Mouse (Mus musculus): ENCODE data around the gene Ppp2r2d. TPM values are rescaled to one million over a fixed set of nuclear protein-coding genes. Genes with fewer than 3 reads are reported as not detected.

The Ppp2r2d gene
- polyA plus RNA-seq, 1 experiment: 24.2 TPM

DNA sequence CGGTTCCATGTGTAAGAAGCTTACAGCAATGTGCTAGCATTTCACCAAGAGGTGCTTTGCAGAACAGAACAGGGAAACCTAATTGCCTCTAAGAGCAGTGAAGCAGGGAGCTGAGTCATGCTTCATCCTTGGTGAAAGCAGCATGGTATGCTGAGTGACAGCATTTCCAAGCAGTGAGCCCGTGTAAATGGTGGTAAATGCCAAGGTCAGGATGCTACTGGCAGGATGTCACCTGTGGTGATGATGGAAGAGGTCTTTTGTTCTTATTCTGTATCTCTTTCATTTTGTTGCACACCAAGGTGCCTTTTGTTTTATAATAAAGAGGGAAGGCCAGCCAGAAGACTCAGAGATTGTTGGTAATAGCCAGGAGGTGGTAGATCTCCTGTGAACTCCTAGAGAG, 10.8 kb downstream of the Ppp2r2d start:
- Histone ChIP-seq H3K27ac (ENCODE audit: insufficient read depth, low read depth, low read length) (no peak overlapping the region), H3K4me3 (ENCODE audit: insufficient read depth, low read depth, low read length) (no peak overlapping the region), H3K4me1 (ENCODE audit: control insufficient read depth, insufficient read depth, low read length) (peaks cover 14% of the 10 kb centered on the region), H3K27me3 (replicated peaks; ENCODE audit: control insufficient read depth, insufficient read depth, low read length) (no peaks in the 10 kb centered on the region), H3K36me3 (ENCODE audit: control insufficient read depth, insufficient read depth, low read length) (no peaks in the 10 kb centered on the region)
- DNase-seq: no peak
- WGBS: 41% methylated on average over 2 of the region's 2 CpGs
- TF ChIP-seq POLR2A (IDR thresholded peaks at IDR 0.05; ENCODE audit: low read depth, low read length) (no peak), CTCF (conservative IDR thresholded peaks at IDR 0.05; ENCODE audit: insufficient read depth, insufficient read length, low read depth, low read length) (no peak)

DNA sequence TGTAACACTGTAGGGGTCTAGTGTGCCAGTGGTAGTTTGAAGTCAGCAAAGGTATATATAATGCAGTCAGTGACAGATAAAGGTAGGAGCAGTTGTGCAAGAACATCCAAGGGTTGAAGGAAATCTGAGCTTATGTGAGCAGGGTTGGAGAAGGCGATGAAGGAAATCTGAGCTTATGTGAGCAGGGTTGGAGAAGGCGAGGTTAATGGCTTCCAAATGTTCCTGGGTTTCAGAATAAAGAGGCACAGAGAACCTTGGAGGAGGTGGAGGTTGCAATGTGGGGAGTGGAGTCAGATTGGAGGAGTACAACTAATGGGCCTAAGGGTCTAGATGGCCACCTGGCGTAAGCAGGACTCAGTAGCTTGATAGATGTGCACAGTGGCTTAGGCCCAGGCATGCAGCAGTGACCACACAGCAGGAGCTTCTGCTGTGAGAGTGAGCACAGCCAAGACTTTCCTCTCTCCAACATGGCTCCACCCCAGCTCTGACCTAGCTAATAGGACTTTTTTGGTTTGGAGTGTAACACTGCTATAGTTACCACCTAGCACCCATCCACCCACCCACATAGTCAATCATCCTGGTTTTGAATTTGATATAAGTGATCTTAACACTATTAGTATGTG, 18.2 kb downstream of the Ppp2r2d start:
- no peaks in the 10 kb centered on the region for H3K36me3 ChIP-seq (ENCODE audit: control insufficient read depth, insufficient read depth, low read length)
- TF ChIP-seq POLR2A (IDR thresholded peaks at IDR 0.05; ENCODE audit: low read depth, low read length) (no peak), CTCF (conservative IDR thresholded peaks at IDR 0.05; ENCODE audit: insufficient read depth, insufficient read length, low read depth, low read length) (no peak)
- no peaks in the 10 kb centered on the region for H3K27me3 ChIP-seq (replicated peaks; ENCODE audit: control insufficient read depth, insufficient read depth, low read length)
- H3K27ac ChIP-seq (ENCODE audit: insufficient read depth, low read depth, low read length): no peak overlapping the region
- no peak for DNase-seq
- H3K4me1 ChIP-seq (ENCODE audit: control insufficient read depth, insufficient read depth, low read length): peaks cover 4% of the 10 kb centered on the region; the same call in 1 of the 2 replicates
- 94% methylated on average over 3 of the region's 3 CpGs for WGBS
- no peak overlapping the region for H3K4me3 ChIP-seq (ENCODE audit: insufficient read depth, low read depth, low read length)

DNA sequence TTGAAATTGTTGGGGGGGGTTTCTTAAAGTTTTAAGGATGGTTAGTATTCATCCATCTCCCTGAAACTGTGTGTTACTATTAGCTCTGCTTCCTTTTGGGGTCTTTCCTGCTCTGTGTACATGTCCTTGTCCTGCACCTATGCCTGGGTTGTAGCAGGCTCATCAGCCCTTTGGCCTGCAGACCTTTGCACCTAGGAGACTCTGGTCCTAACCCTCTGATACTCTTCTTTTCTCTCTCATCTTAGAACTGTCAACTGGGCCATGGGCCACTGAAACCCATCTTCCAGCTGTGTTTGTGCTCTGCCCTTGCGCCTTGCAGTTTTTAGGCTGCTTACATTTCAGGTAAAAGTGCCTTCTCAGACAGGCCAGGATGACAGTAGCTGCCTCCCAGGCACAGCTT, 18.9 kb downstream of the Ppp2r2d start:
- Histone ChIP-seq H3K27ac (ENCODE audit: insufficient read depth, low read depth, low read length) (no peak overlapping the region), H3K27me3 (replicated peaks; ENCODE audit: control insufficient read depth, insufficient read depth, low read length) (no peaks in the 10 kb centered on the region), H3K36me3 (ENCODE audit: control insufficient read depth, insufficient read depth, low read length) (no peaks in the 10 kb centered on the region), H3K4me1 (ENCODE audit: control insufficient read depth, insufficient read depth, low read length) (peaks cover 4% of the 10 kb centered on the region; the same call in 1 of the 2 replicates), H3K4me3 (ENCODE audit: insufficient read depth, low read depth, low read length) (no peak overlapping the region)
- TF ChIP-seq POLR2A (IDR thresholded peaks at IDR 0.05; ENCODE audit: low read depth, low read length) (no peak), CTCF (conservative IDR thresholded peaks at IDR 0.05; ENCODE audit: insufficient read depth, insufficient read length, low read depth, low read length) (no peak)
- DNase-seq: peak; percentile 28
- WGBS: 97% methylated on average over 1 of the region's 1 CpGs

DNA sequence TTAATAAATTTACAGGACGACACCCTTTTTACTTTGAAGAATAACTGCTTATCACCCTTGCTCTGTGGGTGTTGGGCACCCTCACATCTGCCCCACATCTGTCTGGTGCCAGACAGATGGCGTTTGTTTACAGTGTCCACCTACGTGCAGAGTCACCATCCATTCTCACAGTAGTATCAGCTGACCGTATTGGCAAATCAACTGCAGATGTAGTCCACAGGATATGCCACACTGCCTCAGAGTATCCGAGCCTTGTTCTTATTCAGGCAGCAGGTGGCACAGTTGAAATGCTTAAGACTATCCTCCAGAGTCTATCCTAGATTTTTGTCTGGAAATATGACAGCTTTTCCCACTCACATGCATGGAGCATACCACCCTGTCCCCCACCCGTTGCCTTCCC, 21.4 kb downstream of the Ppp2r2d start:
- TF ChIP-seq CTCF (conservative IDR thresholded peaks at IDR 0.05; ENCODE audit: insufficient read depth, insufficient read length, low read depth, low read length) (no peak; the same call in 1 of the 2 replicates), POLR2A (IDR thresholded peaks at IDR 0.05; ENCODE audit: low read depth, low read length) (no peak)
- H3K27me3 ChIP-seq (replicated peaks; ENCODE audit: control insufficient read depth, insufficient read depth, low read length): no peaks in the 10 kb centered on the region
- no peak for DNase-seq
- 68% methylated on average over 6 of the region's 6 CpGs for WGBS
- no peaks in the 10 kb centered on the region; the same call in none of the 2 replicates for H3K36me3 ChIP-seq (ENCODE audit: control insufficient read depth, insufficient read depth, low read length)
- no peak overlapping the region for H3K27ac ChIP-seq (ENCODE audit: insufficient read depth, low read depth, low read length)
- no peak overlapping the region for H3K4me3 ChIP-seq (ENCODE audit: insufficient read depth, low read depth, low read length)
- H3K4me1 ChIP-seq (ENCODE audit: control insufficient read depth, insufficient read depth, low read length): peaks cover 5% of the 10 kb centered on the region; the same call in 1 of the 2 replicates

DNA sequence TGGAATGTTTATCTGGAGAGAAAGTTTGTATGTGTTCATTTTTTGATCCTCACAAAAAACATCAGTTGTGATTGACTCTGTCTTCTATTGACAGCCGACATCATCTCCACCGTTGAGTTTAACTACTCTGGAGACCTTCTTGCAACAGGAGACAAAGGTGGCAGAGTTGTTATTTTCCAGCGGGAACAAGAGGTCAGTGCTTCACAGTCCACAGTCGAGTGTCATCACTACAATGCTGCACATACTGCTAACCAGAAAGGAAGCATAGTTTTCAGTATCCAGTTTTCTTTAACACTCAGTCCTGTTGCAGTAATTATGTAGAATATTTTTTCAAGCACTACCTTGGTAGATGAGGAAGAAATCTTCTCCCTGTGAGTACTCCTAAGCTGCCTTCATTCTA, 22.4 kb downstream of the Ppp2r2d start:
- Histone ChIP-seq H3K4me1 (ENCODE audit: control insufficient read depth, insufficient read depth, low read length) (peaks cover 11% of the 10 kb centered on the region; the same call in 1 of the 2 replicates), H3K36me3 (ENCODE audit: control insufficient read depth, insufficient read depth, low read length) (no peaks in the 10 kb centered on the region; the same call in none of the 2 replicates), H3K27ac (ENCODE audit: insufficient read depth, low read depth, low read length) (no peak overlapping the region), H3K27me3 (replicated peaks; ENCODE audit: control insufficient read depth, insufficient read depth, low read length) (no peaks in the 10 kb centered on the region), H3K4me3 (ENCODE audit: insufficient read depth, low read depth, low read length) (no peak overlapping the region)
- no peak for TF ChIP-seq POLR2A (IDR thresholded peaks at IDR 0.05; ENCODE audit: low read depth, low read length)
- DNase-seq: no peak
- 72% methylated on average over 4 of the region's 4 CpGs for WGBS

DNA sequence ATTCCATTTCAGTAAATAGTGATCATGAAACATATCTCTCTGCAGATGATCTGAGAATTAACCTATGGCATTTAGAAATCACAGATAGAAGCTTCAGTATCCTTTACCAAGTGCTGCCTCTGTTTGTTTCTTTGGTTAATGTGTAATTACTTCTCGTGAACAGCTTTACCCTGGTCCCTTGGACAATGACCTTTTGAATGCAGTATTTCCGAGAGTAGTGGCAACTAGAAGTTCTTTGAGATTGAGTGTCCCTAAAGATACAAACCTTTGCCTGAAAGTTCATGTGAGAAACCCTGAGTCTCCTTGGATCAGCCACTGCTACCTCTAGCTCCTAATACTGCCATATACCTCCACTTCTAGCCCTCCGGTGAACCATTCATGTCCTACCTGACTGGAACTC, 27.1 kb downstream of the Ppp2r2d start:
- H3K36me3 ChIP-seq (ENCODE audit: control insufficient read depth, insufficient read depth, low read length): peaks cover 4% of the 10 kb centered on the region
- 55% methylated on average over 3 of the region's 3 CpGs for WGBS
- peaks cover 8% of the 10 kb centered on the region; the same call in 1 of the 2 replicates for H3K4me1 ChIP-seq (ENCODE audit: control insufficient read depth, insufficient read depth, low read length)
- DNase-seq: peak; percentile 82
- H3K4me3 ChIP-seq (ENCODE audit: insufficient read depth, low read depth, low read length): no peak overlapping the region
- no peaks in the 10 kb centered on the region for H3K27me3 ChIP-seq (replicated peaks; ENCODE audit: control insufficient read depth, insufficient read depth, low read length)
- no peak for TF ChIP-seq POLR2A (IDR thresholded peaks at IDR 0.05; ENCODE audit: low read depth, low read length)
- no peak for TF ChIP-seq CTCF (conservative IDR thresholded peaks at IDR 0.05; ENCODE audit: insufficient read depth, insufficient read length, low read depth, low read length)
- peak overlapping the region; percentile 11 for H3K27ac ChIP-seq (ENCODE audit: insufficient read depth, low read depth, low read length)

DNA sequence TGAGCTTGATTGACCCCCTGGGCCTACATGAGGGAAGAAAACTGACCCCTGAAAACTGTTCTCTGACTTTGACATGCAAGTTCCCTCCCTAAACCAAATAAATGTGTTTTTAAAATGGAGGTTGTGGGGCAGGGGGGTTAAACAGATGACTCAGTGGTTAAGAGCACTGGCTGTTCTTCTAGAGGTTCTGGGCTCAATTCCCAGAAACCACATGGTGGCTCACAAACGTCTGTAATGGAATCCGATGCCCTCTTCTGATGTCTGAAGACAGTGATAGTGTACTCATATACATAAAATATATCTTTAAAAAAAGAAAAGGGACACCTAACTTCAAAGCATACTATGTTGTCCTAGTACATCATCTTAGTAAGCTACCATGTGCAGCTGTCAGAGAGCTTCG, 29.2 kb downstream of the Ppp2r2d start:
- TF ChIP-seq CTCF (conservative IDR thresholded peaks at IDR 0.05; ENCODE audit: insufficient read depth, insufficient read length, low read depth, low read length): no peak
- no peak for TF ChIP-seq POLR2A (IDR thresholded peaks at IDR 0.05; ENCODE audit: low read depth, low read length)
- WGBS: 56% methylated on average over 3 of the region's 3 CpGs
- Histone ChIP-seq H3K27ac (ENCODE audit: insufficient read depth, low read depth, low read length) (no peak overlapping the region), H3K27me3 (replicated peaks; ENCODE audit: control insufficient read depth, insufficient read depth, low read length) (no peaks in the 10 kb centered on the region), H3K4me1 (ENCODE audit: control insufficient read depth, insufficient read depth, low read length) (peaks cover 8% of the 10 kb centered on the region; the same call in 1 of the 2 replicates), H3K36me3 (ENCODE audit: control insufficient read depth, insufficient read depth, low read length) (peaks cover 4% of the 10 kb centered on the region), H3K4me3 (ENCODE audit: insufficient read depth, low read depth, low read length) (no peak overlapping the region)
- no peak for DNase-seq
